Mouse (Mus musculus) liver, adult 2 months (tissue): Measurements from ENCODE around the gene Bhlha9. TPM values are rescaled to one million over a fixed set of nuclear protein-coding genes. Genes with fewer than 3 reads are reported as not detected.

Source experiments
- DNase-seq: peaks from one replicate; pipeline ENCODE4 v3.0.0-alpha.2; 2011; ENCODE audit warnings: low read depth, low spot score; ENCODE audit errors: extremely low read depth
- H3K27ac ChIP-seq: fragments of 200-500 bp; replicated peaks from 2 replicates; pipeline ENCODE4 v1.5.1; 2012; ENCODE audit warnings: low read depth, mild to moderate bottlenecking, control low read depth, inconsistent platforms, low read length; ENCODE audit not compliant: insufficient read depth
- H3K27me3 ChIP-seq: fragments of 200-500 bp; 2 replicates; pipeline ENCODE4 v1.6.1; 2012; ENCODE audit warnings: mild to moderate bottlenecking, moderate library complexity, low read length, inconsistent platforms; ENCODE audit not compliant: control insufficient read depth, insufficient read depth
- H3K36me3 ChIP-seq: fragments of 200-500 bp; 2 replicates; pipeline ENCODE4 v1.6.1; 2012; ENCODE audit warnings: low read length, inconsistent platforms; ENCODE audit not compliant: control insufficient read depth, insufficient read depth
- H3K4me1 ChIP-seq: fragments of 200-500 bp; 2 replicates; pipeline ENCODE4 v1.6.1; 2011; ENCODE audit warnings: low read length; ENCODE audit not compliant: control insufficient read depth, insufficient read depth
- H3K4me3 ChIP-seq: fragments of 200-500 bp; 2 replicates; pipeline ENCODE4 v1.5.1; 2011; ENCODE audit warnings: low read depth, mild to moderate bottlenecking, control low read depth, low read length, moderate library complexity; ENCODE audit not compliant: insufficient read depth
- H3K79me2 ChIP-seq: fragments of 200-500 bp; 2 replicates; pipeline ENCODE4 v1.6.1; 2012; ENCODE audit warnings: inconsistent platforms, mild to moderate bottlenecking, low read length, moderate library complexity; ENCODE audit not compliant: control insufficient read depth, insufficient read depth
- H3K9ac ChIP-seq: fragments of 200-500 bp; 2 replicates; pipeline ENCODE4 v1.6.1; 2012; ENCODE audit warnings: low read depth, mild to moderate bottlenecking, control low read depth, inconsistent platforms, low read length
- CTCF ChIP-seq: fragments of 200-500 bp; IDR thresholded peaks from 2 replicates; pipeline ENCODE4 v1.5.1; 2011; ENCODE audit warnings: low read depth, low read length, control low read depth
- POLR2A ChIP-seq: fragments of 200-500 bp; IDR thresholded peaks from 2 replicates; pipeline ENCODE4 v1.6.1; 2011; ENCODE audit warnings: low read length, control low read depth; ENCODE audit not compliant: insufficient read depth; ENCODE audit errors: extremely low read depth
- whole genome bisulfite sequencing: fragments of 180-500 bp; shearing (Covaris S2); methylation state at CpG from one replicate; pipeline ENCODE4 v1.1.7; 2018; 5-methylcytosine and 5-hydroxymethylcytosine counted together
- polyA plus RNA-seq: library from polyadenylated mRNA; depleted of rRNA; stranded (reverse); fragments of >200 nt; gene quantifications from 2 replicates; pipeline ENCODE4 v1.2.3, GENCODE M21; 2012; rRNA removed
- total RNA-seq: library from RNA; depleted of rRNA; stranded (reverse); fragments of >200 nt; gene quantifications from 2 replicates; pipeline ENCODE4 v1.2.3, GENCODE M21; 2014; rRNA removed

Gene Bhlha9
- total RNA-seq, result not detected in 2 replicates
- not detected in 2 replicates for polyA plus RNA-seq

DNA sequence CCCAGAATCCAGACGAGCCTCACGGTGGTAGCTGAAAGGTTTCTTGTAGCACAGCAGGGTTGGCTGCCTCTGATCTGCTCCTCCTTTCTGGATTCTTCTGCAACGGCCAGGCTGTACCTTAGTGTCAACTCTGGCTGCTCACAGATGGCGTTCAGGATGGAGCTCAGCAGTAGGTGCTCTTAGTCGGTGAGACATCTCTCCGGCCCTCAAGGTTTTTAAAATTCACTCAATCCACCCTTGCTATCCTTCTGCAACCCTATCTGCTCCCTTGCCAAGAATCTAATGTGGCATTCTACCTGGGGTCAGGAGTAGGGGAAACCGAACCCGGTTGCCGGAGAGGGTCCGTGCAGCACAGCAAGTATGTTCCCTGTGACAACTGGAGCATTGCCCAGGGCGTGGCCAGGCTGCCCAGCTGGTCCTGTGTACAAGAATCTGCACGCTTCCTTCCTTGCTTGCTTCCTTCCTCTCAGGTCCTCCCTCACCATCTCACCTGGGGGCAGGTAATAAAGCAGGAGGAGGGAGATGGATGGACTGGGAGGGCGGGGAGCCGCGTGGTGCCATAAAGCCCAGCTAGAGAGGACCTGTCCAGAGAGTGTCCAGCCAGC is at the start of gene Bhlha9:
Gene Bhlha9, plus strand, starts transcription at position 600 of the 605 bp plus-strand sequence.
- TF ChIP-seq CTCF, result no peak
- no peak for TF ChIP-seq POLR2A
- H3K79me2 ChIP-seq, result no peaks in the 10 kb centered on the region
- no peak within 1 kb of the TSS for H3K27ac ChIP-seq
- peaks cover 8% of the 10 kb centered on the region for H3K27me3 ChIP-seq
- no peak for DNase-seq
- no peaks in the 10 kb centered on the region for H3K36me3 ChIP-seq
- no peak within 1 kb of the TSS for H3K4me3 ChIP-seq
- H3K9ac ChIP-seq, result no peak within 1 kb of the TSS
- WGBS, result 64% methylated on average over 15 of the region's 15 CpGs
- no peaks in the 10 kb centered on the region for H3K4me1 ChIP-seq

DNA sequence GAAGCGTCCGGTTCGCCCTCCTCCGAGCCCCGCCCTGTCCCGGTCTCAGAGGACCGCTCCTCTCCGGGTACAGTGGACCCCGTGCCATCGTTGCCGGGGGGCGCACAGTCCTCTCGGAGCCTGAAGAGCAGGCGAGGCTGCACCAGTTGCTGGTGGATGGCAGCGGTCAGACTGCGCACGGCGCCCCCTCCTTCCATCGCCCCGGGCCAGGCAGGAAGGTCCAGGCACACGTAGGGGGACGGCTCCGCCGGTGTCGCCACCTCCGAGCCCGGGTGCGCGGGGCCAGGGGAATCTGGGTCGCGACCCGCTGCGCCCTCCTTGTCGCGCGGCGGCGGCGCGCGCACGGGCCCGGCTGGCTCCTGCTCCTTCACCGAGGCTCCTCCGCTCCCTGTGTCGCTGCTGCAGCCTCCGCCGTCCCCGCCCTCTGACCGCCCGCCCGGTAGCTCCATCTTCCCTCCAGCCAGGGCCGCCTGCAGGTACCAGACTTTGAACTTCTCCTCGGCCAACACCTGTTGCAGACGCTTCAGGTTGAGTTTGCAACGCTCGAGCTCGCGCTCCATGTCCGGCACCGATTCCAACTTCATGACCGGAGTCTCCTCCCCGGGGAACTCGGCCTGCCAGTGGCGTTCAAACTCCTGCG is 49.6 kb upstream of the Bhlha9 start:
- WGBS, result under 1% methylated on average over 66 of the region's 66 CpGs
- DNase-seq, result no peak
- Histone ChIP-seq H3K4me1 (no peaks in the 10 kb centered on the region), H3K27me3 (peaks cover 18% of the 10 kb centered on the region), H3K79me2 (no peaks in the 10 kb centered on the region), H3K9ac (peak overlapping the region; percentile 55), H3K36me3 (no peaks in the 10 kb centered on the region), H3K27ac (no peak overlapping the region), H3K4me3 (peak overlapping the region; percentile 67)
- no peak for TF ChIP-seq POLR2A

DNA sequence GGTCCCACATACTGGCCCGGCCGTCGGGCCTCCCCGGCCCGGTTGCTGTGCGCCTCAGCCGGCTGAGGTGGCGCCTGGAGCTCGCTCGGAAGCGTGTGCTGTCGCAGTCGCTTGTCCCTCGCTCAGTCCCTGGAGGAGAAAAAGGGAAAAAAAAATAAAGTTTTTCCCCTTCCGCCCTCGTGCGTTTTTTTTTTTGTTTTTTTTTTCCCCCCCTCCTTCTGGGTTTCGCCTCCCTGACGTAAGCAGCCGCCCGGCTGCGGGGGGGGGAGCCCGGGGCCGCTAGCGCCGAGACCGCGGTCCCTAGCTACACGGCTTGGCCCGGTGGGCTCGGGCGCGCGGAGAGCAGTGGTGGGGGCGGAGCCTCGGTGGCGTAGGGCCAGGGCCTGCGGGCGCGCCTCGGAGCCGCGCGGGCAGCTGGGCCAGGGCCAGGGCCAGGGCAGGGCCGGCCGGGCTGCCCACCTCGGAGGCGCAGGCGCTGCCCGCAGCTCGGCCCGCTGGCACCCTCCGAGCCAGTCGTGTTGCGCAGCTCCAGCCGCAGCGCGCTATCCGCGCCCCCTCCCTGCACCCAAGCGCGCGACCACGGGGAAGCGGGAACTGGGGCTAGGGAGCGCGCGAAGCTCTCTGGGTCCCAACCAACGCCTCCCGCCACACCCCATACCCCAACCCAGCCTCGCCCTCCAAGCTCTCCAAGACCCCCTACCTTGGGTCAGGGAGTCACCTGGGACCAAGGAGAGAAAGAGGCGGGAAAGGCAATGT is 48.9 kb upstream of the Bhlha9 start:
- TF ChIP-seq POLR2A (no peak), CTCF (no peak)
- 5% methylated on average over 72 of the region's 72 CpGs for WGBS
- Histone ChIP-seq H3K79me2 (no peaks in the 10 kb centered on the region), H3K27ac (no peak overlapping the region), H3K4me3 (peak overlapping the region; percentile 67), H3K36me3 (no peaks in the 10 kb centered on the region), H3K27me3 (peaks cover 18% of the 10 kb centered on the region), H3K9ac (peak overlapping the region; percentile 55), H3K4me1 (no peaks in the 10 kb centered on the region)
- no peak for DNase-seq

DNA sequence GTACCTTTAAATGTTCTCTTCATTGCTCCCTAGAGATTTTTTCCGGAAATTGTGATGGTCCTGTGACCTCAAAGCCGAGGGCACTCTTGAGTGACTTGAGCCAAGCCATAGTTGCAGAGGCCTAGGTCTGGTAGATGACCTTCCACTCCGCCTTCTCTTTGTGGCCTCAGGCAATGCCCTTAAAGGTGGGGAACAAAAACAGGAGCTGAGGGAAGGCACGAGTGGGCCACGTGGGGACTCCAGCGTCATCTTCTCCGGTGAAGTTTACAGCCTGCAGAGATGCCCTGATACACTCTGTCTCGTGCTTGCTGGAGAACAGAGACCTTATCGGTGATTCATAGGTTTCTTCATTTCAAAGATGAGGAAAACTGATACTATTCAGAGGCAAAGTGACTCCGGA is 48.2 kb upstream of the Bhlha9 start:
- WGBS, result 76% methylated on average over 10 of the region's 10 CpGs
- TF ChIP-seq CTCF (no peak), POLR2A (no peak)
- Histone ChIP-seq H3K27ac (no peak overlapping the region), H3K4me3 (no peak overlapping the region), H3K27me3 (peaks cover 18% of the 10 kb centered on the region), H3K36me3 (no peaks in the 10 kb centered on the region), H3K9ac (no peak overlapping the region), H3K79me2 (no peaks in the 10 kb centered on the region), H3K4me1 (no peaks in the 10 kb centered on the region)
- DNase-seq, result no peak

DNA sequence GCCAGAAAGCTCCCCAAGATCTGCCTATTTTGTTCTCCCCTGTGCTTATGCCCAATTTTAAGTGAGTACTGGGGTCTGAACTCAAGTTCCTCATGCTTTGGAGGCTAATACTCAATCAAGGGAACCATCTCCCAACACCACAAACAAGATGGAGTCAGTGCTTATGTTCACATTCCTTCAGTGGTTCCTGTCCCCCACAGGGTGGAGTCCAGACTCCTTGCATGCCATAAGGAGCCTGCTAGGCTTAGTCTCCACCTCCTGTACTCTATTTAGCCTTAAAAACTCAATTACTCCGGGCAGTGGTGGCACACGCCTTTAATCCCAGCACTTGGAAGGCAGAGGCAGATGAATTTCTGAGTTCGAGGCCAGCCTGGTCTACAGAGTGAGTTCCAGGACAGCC is 47.4 kb upstream of the Bhlha9 start:
- Histone ChIP-seq H3K36me3 (no peaks in the 10 kb centered on the region), H3K27me3 (peaks cover 18% of the 10 kb centered on the region), H3K79me2 (no peaks in the 10 kb centered on the region), H3K9ac (no peak overlapping the region), H3K27ac (no peak overlapping the region), H3K4me3 (no peak overlapping the region), H3K4me1 (no peaks in the 10 kb centered on the region)
- TF ChIP-seq POLR2A, result no peak
- no peak for TF ChIP-seq CTCF
- no peak for DNase-seq
- 90% methylated on average over 3 of the region's 3 CpGs for WGBS

DNA sequence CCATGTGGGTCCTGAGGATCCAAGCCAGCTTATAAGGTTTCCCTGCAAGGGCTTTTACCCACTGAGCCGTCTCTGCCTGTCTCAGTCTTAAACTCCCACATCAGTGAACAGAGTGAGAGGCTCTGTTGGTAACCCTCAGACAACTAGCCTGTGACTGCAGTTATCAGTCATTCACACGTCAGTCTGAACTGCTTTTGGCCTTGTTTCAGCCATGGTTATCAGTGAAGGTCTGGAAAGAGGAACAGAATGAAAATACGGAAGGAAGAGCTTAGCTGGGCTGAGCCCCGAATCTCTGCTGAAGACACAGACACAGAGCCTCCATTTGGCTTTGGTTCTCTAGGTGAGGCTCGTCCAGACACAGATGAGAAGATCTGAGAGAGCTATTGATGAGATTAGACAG is 43.7 kb upstream of the Bhlha9 start:
- WGBS, result 66% methylated on average over 5 of the region's 5 CpGs
- TF ChIP-seq CTCF (no peak), POLR2A (no peak)
- H3K27ac ChIP-seq, result no peak overlapping the region

More for the DNA sequence above, 43.7 kb upstream of the Bhlha9 start:
- DNase-seq, result peak; percentile 29
- Histone ChIP-seq H3K27me3 (peaks cover 2% of the 10 kb centered on the region), H3K4me3 (no peak overlapping the region), H3K9ac (no peak overlapping the region), H3K4me1 (no peaks in the 10 kb centered on the region), H3K36me3 (no peaks in the 10 kb centered on the region), H3K79me2 (no peaks in the 10 kb centered on the region)
